Mouse (Mus musculus): ENCODE results near the gene Hnrnph3.

The Hnrnph3 gene

DNA sequence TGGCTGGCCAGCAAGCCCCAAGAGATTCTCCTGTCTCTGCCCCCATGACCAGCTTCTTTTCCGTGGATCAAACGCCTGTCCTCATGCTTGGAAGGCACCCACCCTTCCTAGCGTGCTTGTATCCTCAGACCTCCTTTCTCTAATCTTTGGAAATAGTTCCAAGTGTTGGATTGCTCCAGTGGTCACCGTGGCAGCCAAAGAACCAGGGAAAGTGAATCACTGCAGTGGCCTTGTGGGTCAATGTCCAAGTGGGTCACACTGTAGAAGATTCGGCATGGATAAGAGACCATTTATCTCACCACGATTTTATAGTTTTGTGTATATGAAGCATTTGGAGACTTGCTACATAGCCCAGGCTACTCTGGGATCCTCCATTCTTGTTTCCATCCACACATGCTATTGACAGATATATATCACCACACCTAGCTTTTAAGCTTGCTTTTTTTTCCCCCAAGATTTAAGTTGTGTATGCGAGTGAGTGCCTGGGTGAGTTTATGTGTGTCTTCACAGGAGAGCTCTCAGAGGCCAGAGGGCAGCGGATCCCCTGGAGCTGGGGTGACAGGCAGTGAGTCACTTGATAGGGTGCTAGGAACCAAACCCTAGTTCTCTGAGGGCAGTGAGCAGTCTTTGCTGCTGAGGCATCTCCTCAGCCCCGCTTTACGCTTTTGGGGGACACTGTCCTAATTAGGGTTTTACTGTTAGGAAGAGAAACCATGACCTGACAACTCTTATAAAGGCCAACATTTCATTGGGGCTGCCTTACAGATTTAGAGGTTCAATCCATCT lies 3.6 kb upstream of the Hnrnph3 start:
- no peak for DNase-seq

DNA sequence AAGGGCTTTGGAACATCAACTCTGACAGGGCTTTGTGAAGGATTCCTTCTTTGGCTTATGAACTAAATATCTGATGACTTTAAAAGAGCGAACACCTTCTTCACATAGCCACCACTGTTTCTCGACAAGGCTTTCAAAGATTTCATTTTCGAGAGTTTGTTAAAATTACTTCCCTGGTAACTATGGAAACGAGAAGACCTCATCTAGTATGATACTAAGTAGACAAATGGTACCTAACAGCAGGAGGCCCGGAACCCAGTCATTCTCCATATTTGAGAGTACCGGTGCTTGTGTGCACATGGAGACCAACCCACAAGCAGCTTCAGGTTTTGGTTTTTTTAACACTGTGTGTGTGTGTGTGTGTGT lies 2.8 kb upstream of the Hnrnph3 start:
- no peak for DNase-seq

- no peak for DNase-seq
These were observed 2.3 kb upstream of the Hnrnph3 start for GRCm38 (mm10) chr10:63026156-63026794.

DNA sequence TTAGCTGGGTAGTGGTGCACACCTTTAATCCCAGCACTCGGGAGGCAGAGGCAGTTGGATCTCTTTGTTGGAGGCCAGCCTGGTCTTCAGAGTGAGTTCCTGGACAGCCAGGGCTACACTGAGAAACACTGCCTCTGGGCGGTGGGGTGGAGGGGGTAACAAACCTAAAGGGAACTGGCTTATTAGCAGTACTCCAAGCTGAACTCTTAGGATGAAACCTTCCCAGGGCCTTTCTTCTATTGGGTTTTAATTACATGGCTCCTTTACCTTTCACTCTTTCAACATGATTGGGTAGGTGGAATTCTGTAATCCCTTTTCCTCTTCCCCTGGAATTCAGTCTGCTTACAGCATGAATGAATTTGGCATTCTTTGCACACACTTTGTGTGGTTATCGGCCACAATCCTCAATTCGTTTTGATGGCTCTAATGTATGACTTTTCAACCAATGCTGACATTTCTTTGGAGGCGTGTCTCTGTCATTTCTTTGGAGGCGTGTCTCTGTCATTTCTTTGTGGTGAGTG lies 1.5 kb upstream of the Hnrnph3 start:
- DNase-seq = no peak

DNA sequence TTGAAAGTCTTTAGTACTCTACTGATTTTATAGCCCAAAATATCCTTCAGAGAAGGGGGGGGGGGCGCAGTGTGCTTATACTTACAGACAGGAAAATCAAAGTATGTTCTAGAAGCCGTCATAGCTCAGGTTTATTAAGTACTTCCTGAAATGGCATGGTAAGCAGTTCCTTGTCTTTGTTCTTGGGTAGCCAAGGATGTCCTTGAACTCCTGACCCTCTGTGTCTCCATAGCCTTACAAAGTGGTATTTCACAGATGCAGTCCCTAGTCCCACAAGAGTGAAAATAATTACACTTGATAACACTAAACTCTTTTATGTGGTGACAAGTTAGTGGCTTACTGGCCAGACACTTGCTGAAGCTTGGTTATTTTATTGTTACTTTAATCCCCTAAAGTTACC lies 999 bp upstream of the Hnrnph3 start:
- DNase-seq = no peak

GRCm38 (mm10) chr10:63024580-63024910 lies 528 bp upstream of the Hnrnph3 start:
- no peak for DNase-seq

DNA sequence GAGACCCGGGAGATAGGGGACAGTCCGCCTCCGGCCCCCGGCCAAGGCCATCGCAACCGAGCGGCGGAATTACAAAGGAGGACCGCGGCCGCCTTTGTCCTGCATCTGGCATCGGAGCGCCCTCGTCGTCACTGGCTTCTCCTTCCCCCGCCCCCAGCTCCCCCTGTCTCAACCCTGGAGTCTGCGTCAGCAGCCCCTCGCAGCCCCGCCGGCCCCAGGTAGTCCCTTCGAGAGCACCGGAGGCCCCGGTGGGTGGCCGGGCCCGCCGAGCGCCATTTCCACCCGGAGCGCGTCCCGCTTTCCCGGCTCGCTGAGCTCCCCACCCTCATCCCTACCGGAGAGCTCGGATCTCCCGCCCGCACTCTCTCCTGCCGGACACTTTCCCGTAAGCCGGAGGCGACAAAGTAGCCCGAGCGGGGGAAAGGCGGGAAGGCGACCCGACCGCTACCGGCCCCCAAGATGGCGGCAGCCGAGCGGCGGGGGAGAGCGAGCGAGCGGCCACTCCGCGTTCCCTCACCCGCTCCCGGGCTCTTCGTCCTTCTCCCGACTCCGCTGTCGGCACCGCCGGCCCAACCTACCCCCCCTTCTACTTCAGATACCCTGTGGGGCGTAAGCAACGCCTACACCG lies 782 bp downstream of the Hnrnph3 start:
- DNase-seq = peak; percentile 52 to 61

DNA sequence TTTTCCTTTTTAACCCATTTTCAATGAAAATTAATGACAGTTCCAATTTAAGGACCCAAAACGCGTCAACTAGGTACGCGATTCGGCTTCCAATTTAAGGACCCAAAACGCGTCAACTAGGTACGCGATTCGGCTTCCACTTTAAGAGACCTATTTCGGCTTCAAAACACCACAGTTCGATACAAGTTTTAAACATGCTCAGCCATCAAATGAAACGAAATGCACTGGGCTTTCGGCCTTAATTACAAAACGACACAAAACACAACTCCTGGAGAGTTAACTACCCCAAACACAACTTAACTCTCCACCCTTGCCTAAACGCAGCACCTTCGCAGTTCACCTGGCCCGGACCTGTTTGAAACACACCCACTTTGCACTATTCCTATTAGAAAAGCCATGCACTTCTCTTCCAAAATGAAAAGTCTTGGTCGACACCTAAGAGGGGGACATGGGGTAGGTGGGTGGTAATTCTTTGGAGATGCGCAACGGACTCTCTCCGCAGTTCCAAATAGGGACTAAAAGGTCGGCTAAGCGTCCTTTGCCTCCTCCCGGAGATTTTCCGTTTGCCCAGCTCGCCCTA lies 1.4 kb downstream of the Hnrnph3 start:
- no peak for DNase-seq

- DNase-seq = no peak
These were observed 2.3 kb downstream of the Hnrnph3 start for GRCm38 (mm10) chr10:63021702-63022101.

- no peak for DNase-seq
These were observed 4.7 kb downstream of the Hnrnph3 start for GRCm38 (mm10) chr10:63019304-63019703.

GRCm38 (mm10) chr10:63014168-63014567 lies 9.8 kb downstream of the Hnrnph3 start:
- no peak for DNase-seq

GRCm38 (mm10) chr10:63013476-63013875 lies 10.5 kb downstream of the Hnrnph3 start:
- DNase-seq = no peak

GRCm38 (mm10) chr10:63011556-63011955 lies 12.5 kb downstream of the Hnrnph3 start:
- no peak for DNase-seq

- no peak for DNase-seq
These were observed 13.7 kb downstream of the Hnrnph3 start for GRCm38 (mm10) chr10:63010268-63010667.

GRCm38 (mm10) chr10:63008193-63008592 lies 15.8 kb downstream of the Hnrnph3 start:
- no peak for DNase-seq

- no peak for DNase-seq
These were observed 19.5 kb downstream of the Hnrnph3 start for GRCm38 (mm10) chr10:63004556-63004955.

- DNase-seq = no peak
These were observed 20.8 kb downstream of the Hnrnph3 start for GRCm38 (mm10) chr10:63003252-63003651.

DNA sequence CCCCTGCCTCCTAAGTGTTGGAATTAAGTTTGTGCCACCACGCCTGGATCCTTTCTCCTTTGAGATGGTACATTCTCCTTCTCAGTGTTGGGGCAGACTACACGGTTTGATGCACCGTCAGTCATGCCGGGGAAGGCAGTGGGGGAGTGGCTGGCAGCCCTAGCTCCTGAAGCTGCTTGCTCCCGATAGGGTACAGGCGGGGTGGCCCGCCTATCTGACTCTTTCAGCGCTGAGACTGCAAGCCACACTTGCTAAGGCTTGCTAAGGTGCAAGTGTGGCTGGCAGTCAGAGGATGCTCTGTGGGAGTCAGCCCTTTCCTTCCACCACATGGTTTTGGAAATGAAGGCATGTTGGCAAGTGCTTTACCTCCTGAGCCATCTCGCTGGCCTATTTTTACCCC lies 23.4 kb downstream of the Hnrnph3 start:
- DNase-seq = no peak

DNA sequence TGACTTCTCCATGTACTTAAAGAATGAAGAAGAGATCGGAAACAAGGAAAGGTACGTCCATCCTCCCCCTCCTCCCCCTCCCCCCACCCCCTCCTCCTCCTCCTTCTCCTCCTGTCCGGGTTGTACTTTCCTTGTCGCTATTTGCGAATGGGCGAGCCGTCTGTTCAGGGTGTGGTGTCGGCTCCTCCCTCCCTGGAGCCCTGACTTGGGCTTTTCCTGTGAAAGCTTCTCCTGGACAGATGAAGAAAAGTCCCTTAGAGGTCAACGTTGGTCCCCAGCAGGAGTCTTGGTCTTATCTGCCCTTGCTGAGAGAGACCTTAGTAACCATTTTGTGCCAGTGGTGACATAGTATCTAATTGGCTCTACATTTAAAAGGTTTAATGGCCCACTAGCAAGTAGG lies 30.0 kb downstream of the Hnrnph3 start:
- no peak for DNase-seq

GRCm38 (mm10) chr10:62990636-62991035 lies 33.4 kb downstream of the Hnrnph3 start:
- no peak for DNase-seq

- DNase-seq = no peak
These were observed 36.7 kb downstream of the Hnrnph3 start for GRCm38 (mm10) chr10:62987341-62987740.

DNA sequence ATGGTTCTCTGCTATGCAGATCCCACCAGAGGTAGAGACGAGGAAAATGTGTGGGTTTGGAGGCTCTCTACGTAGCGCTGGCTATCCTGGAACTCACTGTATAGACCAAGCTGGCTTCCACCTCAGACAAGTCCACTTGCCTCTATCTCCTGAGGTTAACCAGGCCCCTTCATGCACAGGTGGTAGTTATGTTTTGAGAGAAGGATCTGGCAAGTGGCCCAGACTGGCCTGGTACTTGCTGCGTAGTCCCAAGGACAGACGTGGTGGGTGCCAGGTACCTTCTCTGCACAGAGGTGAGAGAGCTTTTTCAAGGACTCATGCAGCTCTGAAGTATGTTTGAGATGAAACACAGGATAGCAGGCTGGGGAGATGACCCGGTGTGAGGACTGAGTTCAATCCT lies 39.5 kb downstream of the Hnrnph3 start:
- no peak for DNase-seq

- DNase-seq = peak in 1 of 2 experiments; percentile 17
These were observed 39.9 kb downstream of the Hnrnph3 start for GRCm38 (mm10) chr10:62984072-62984471.

Measured in spleen, adult 18-20 months (tissue).